29 mouse cellular contexts compared by ENCODE assay signal in genomic region chr14:93347031-93347430, GRCm38 (mm10).
DNase-seq lines count a peak whose midpoint lies in the region; TF ChIP-seq lines count a peak whose summit lies in the region.
"Had no signal": no experiment of that assay in that cellular context is flagged by ENCODE, and none has a peak within 500 bp of the region (broad histone marks: within the 10 kb centered on the region; RNA-seq: fewer than 3 reads in every experiment).

No protein-coding gene starts in this region.

- peak; percentile 10 for DNase-seq in embryo, embryonic 10.5 days (ENCODE audit: low spot score)
- no peak for DNase-seq in embryo, embryonic 9.5 days (ENCODE audit: extremely low spot score)
- DNase-seq in left cerebral cortex, postnatal 4 days, result peak; percentile 23
- no peak for DNase-seq in left cerebral cortex, adult 9 months (ENCODE audit: low spot score in 2 of 2)
- DNase-seq in brain, adult 2 months (ENCODE audit: low read depth, low spot score), result peak; percentile 25
- DNase-seq in retina, postnatal 1 day, result peak; percentile 24
- no peak for DNase-seq in gastrocnemius, adult 2 months
- DNase-seq: adrenal gland, adult 2 months; adrenal gland, postnatal 36 days; cerebellum, adult 11 months; embryo, embryonic 11 days; gastrocnemius, postnatal 25 days; heart, adult 18-20 months; heart, postnatal 4 days; kidney, adult 11 months; kidney, postnatal 14 days; liver, postnatal 0 days; lung, postnatal 36 days; midbrain, embryonic 14.5 days; right cerebral cortex, postnatal 14 days; thymus, postnatal 4 days had no signal

- no peak overlapping the region for H3K27ac ChIP-seq in gastrocnemius, adult 2 months
- H3K27ac ChIP-seq: embryonic facial prominence, embryonic 15.5 days; forebrain, embryonic 12.5 days; hindbrain, embryonic 13.5 days; layer of hippocampus, adult 2 months; left cerebral cortex, adult 2 months; liver, embryonic 12.5 days; neural tube, embryonic 12.5 days had no signal

- no peak for TF ChIP-seq CTCF in gastrocnemius, adult 2 months (IDR thresholded peaks at IDR 0.05)

- intact Hi-C loops in left cerebral cortex, postnatal 4 days (cut with DNase I), result no loop called here
- intact Hi-C loops in gastrocnemius, adult 2 months (cut with DNase I), result no loop called here

- no peak overlapping the region for H3K4me3 ChIP-seq in gastrocnemius, adult 2 months
- H3K4me3 ChIP-seq: embryonic facial prominence, embryonic 15.5 days; forebrain, embryonic 12.5 days; hindbrain, embryonic 13.5 days; layer of hippocampus, adult 2 months; left cerebral cortex, adult 2 months; liver, embryonic 12.5 days; myocyte; neural tube, embryonic 12.5 days had no signal

Comparison
In these comparisons a context has a peak if more than half of its experiments do, and no peak if none do; other contexts are left out.
1. DNase-seq: peak in embryo, embryonic 10.5 days (single experiment), left cerebral cortex, postnatal 4 days (single experiment), brain, adult 2 months (single experiment) and retina, postnatal 1 day (single experiment); none in embryo, embryonic 9.5 days (single experiment), left cerebral cortex, adult 9 months (0 of 2) and gastrocnemius, adult 2 months (single experiment).